Mouse (Mus musculus): ENCODE measurements around the gene Sprr2k. TPM values are rescaled to one million over a fixed set of nuclear protein-coding genes. Genes with fewer than 3 reads are reported as not detected.

Sprr2k gene
- polyA plus RNA-seq (2015; fragmentation: Nextera tagmentation; extraction: Ambion mirVana), result 1.2 TPM in 2 replicates

GRCm38 (mm10) chr3:92432282-92432681 lies at the start of gene Sprr2k:
TSS of gene Sprr2k (plus strand) at chr3:92432582.
- ATAC-seq (ENCODE audit: insufficient number of reproducible peaks, low FRiP score, low TSS enrichment, low read depth), result no peak
- H3K4me1 ChIP-seq, result no peaks in the 10 kb centered on the region
- no peaks in the 10 kb centered on the region for H3K36me3 ChIP-seq
- WGBS, result 72% methylated on average over 2 of the region's 2 CpGs
- no peaks in the 10 kb centered on the region for H3K27me3 ChIP-seq
- no peaks in the 10 kb centered on the region for H3K9me3 ChIP-seq (replicated peaks)
- no peak within 1 kb of the TSS for H3K9ac ChIP-seq
- no peak within 1 kb of the TSS for H3K27ac ChIP-seq (replicated peaks)
- no peak within 1 kb of the TSS for H3K4me3 ChIP-seq (replicated peaks)
- H3K4me2 ChIP-seq (replicated peaks), result no peak within 1 kb of the TSS

GRCm38 (mm10) chr3:92385385-92385784 lies 47.0 kb upstream of the Sprr2k start, which contains the start of gene Sprr2h:
TSS of gene Sprr2h (plus strand) at chr3:92385685.
- WGBS, result 82% methylated on average over 1 of the region's 1 CpGs
- Histone ChIP-seq H3K9me3 (replicated peaks) (no peaks in the 10 kb centered on the region), H3K9ac (no peak within 1 kb of the TSS), H3K4me2 (replicated peaks) (no peak within 1 kb of the TSS), H3K27ac (replicated peaks) (no peak within 1 kb of the TSS), H3K27me3 (no peaks in the 10 kb centered on the region), H3K4me3 (replicated peaks) (no peak within 1 kb of the TSS), H3K4me1 (no peaks in the 10 kb centered on the region), H3K36me3 (no peaks in the 10 kb centered on the region)
- no peak for ATAC-seq (ENCODE audit: insufficient number of reproducible peaks, low FRiP score, low TSS enrichment, low read depth)

GRCm38 (mm10) chr3:92394301-92394700 lies 38.1 kb upstream of the Sprr2k start:
- Histone ChIP-seq H3K9me3 (replicated peaks) (no peaks in the 10 kb centered on the region), H3K4me1 (no peaks in the 10 kb centered on the region), H3K27me3 (no peaks in the 10 kb centered on the region), H3K36me3 (no peaks in the 10 kb centered on the region), H3K4me2 (replicated peaks) (no peak overlapping the region), H3K9ac (no peak overlapping the region), H3K27ac (replicated peaks) (no peak overlapping the region), H3K4me3 (replicated peaks) (no peak overlapping the region)
- WGBS, result 39% methylated on average over 1 of the region's 1 CpGs
- no peak for ATAC-seq (ENCODE audit: insufficient number of reproducible peaks, low FRiP score, low TSS enrichment, low read depth)

GRCm38 (mm10) chr3:92407691-92408090 lies 24.7 kb upstream of the Sprr2k start, which contains the start of gene Sprr2i:
TSS of gene Sprr2i (plus strand) at chr3:92407991.
- 89% methylated on average over 2 of the region's 2 CpGs for WGBS
- Histone ChIP-seq H3K4me1 (no peaks in the 10 kb centered on the region), H3K36me3 (no peaks in the 10 kb centered on the region), H3K9me3 (replicated peaks) (no peaks in the 10 kb centered on the region), H3K9ac (no peak within 1 kb of the TSS), H3K4me2 (replicated peaks) (no peak within 1 kb of the TSS), H3K27ac (replicated peaks) (no peak within 1 kb of the TSS), H3K27me3 (no peaks in the 10 kb centered on the region), H3K4me3 (replicated peaks) (no peak within 1 kb of the TSS)
- ATAC-seq (ENCODE audit: insufficient number of reproducible peaks, low FRiP score, low TSS enrichment, low read depth), result no peak

- 91% methylated on average over 2 of the region's 2 CpGs for WGBS
- no peak for ATAC-seq (ENCODE audit: insufficient number of reproducible peaks, low FRiP score, low TSS enrichment, low read depth)
- H3K36me3 ChIP-seq, result no peaks in the 10 kb centered on the region
- no peaks in the 10 kb centered on the region for H3K4me1 ChIP-seq
- no peak within 1 kb of the TSS for H3K4me3 ChIP-seq (replicated peaks)
- H3K27ac ChIP-seq (replicated peaks), result no peak within 1 kb of the TSS
- H3K9ac ChIP-seq, result no peak within 1 kb of the TSS
- H3K9me3 ChIP-seq (replicated peaks), result no peaks in the 10 kb centered on the region
- H3K4me2 ChIP-seq (replicated peaks), result no peak within 1 kb of the TSS
- H3K27me3 ChIP-seq, result no peaks in the 10 kb centered on the region
Observed at GRCm38 (mm10) chr3:92417782-92418181, 14.6 kb upstream of the Sprr2k start, which contains the start of gene Sprr2j-ps. TSS of gene Sprr2j-ps (plus strand) at chr3:92418082.

GRCm38 (mm10) chr3:92429323-92429722 lies 3.1 kb upstream of the Sprr2k start, which contains the start of gene Gm9774:
TSS of gene Gm9774 (minus strand) at chr3:92429423.
- H3K27me3 ChIP-seq, result no peaks in the 10 kb centered on the region
- H3K9me3 ChIP-seq (replicated peaks), result no peaks in the 10 kb centered on the region
- H3K4me2 ChIP-seq (replicated peaks), result no peak within 1 kb of the TSS
- no peak within 1 kb of the TSS for H3K4me3 ChIP-seq (replicated peaks)
- no peak within 1 kb of the TSS for H3K9ac ChIP-seq
- 89% methylated on average over 6 of the region's 6 CpGs for WGBS
- no peaks in the 10 kb centered on the region for H3K36me3 ChIP-seq
- no peak within 1 kb of the TSS for H3K27ac ChIP-seq (replicated peaks)
- ATAC-seq (ENCODE audit: insufficient number of reproducible peaks, low FRiP score, low TSS enrichment, low read depth), result no peak
- no peaks in the 10 kb centered on the region for H3K4me1 ChIP-seq

GRCm38 (mm10) chr3:92438689-92439088 lies 6.3 kb downstream of the Sprr2k start, which contains the start of gene Sprr1b:
TSS of gene Sprr1b (minus strand) at chr3:92438789.
- H3K9ac ChIP-seq, result no peak within 1 kb of the TSS
- no peak for ATAC-seq (ENCODE audit: insufficient number of reproducible peaks, low FRiP score, low TSS enrichment, low read depth)
- no peaks in the 10 kb centered on the region for H3K27me3 ChIP-seq
- H3K4me2 ChIP-seq (replicated peaks), result no peak within 1 kb of the TSS
- H3K4me3 ChIP-seq (replicated peaks), result no peak within 1 kb of the TSS
- no peak within 1 kb of the TSS for H3K27ac ChIP-seq (replicated peaks)
- 84% methylated on average over 3 of the region's 3 CpGs for WGBS
- H3K9me3 ChIP-seq (replicated peaks), result no peaks in the 10 kb centered on the region
- no peaks in the 10 kb centered on the region for H3K36me3 ChIP-seq
- H3K4me1 ChIP-seq, result no peaks in the 10 kb centered on the region

GRCm38 (mm10) chr3:92440177-92440576 lies 7.8 kb downstream of the Sprr2k start:
- ATAC-seq (ENCODE audit: insufficient number of reproducible peaks, low FRiP score, low TSS enrichment, low read depth), result no peak
- Histone ChIP-seq H3K4me3 (replicated peaks) (no peak overlapping the region), H3K4me1 (no peaks in the 10 kb centered on the region), H3K27ac (replicated peaks) (no peak overlapping the region), H3K9ac (no peak overlapping the region), H3K9me3 (replicated peaks) (no peaks in the 10 kb centered on the region), H3K27me3 (no peaks in the 10 kb centered on the region), H3K4me2 (replicated peaks) (no peak overlapping the region), H3K36me3 (no peaks in the 10 kb centered on the region)
- 69% methylated on average over 3 of the region's 3 CpGs for WGBS

- H3K27me3 ChIP-seq, result no peaks in the 10 kb centered on the region
- no peak for ATAC-seq (ENCODE audit: insufficient number of reproducible peaks, low FRiP score, low TSS enrichment, low read depth)
- H3K4me1 ChIP-seq, result no peaks in the 10 kb centered on the region
- H3K9ac ChIP-seq, result no peak overlapping the region
- no peak overlapping the region for H3K4me2 ChIP-seq (replicated peaks)
- 80% methylated on average over 5 of the region's 5 CpGs for WGBS
- H3K4me3 ChIP-seq (replicated peaks), result no peak overlapping the region
- no peaks in the 10 kb centered on the region for H3K36me3 ChIP-seq
- no peaks in the 10 kb centered on the region for H3K9me3 ChIP-seq (replicated peaks)
- H3K27ac ChIP-seq (replicated peaks), result no peak overlapping the region
Observed at GRCm38 (mm10) chr3:92455151-92455550, 22.8 kb downstream of the Sprr2k start.

GRCm38 (mm10) chr3:92458620-92459019 lies 26.2 kb downstream of the Sprr2k start, which contains the start of gene Sprr3:
TSS of gene Sprr3 (minus strand) at chr3:92458720.
- Histone ChIP-seq H3K27me3 (no peaks in the 10 kb centered on the region), H3K9ac (no peak within 1 kb of the TSS), H3K36me3 (no peaks in the 10 kb centered on the region), H3K4me3 (replicated peaks) (no peak within 1 kb of the TSS), H3K4me1 (no peaks in the 10 kb centered on the region), H3K9me3 (replicated peaks) (no peaks in the 10 kb centered on the region), H3K27ac (replicated peaks) (no peak within 1 kb of the TSS), H3K4me2 (replicated peaks) (no peak within 1 kb of the TSS)
- ATAC-seq (ENCODE audit: insufficient number of reproducible peaks, low FRiP score, low TSS enrichment, low read depth), result no peak
- 66% methylated on average over 2 of the region's 2 CpGs for WGBS

- no peak overlapping the region for H3K27ac ChIP-seq (replicated peaks)
- 70% methylated on average over 1 of the region's 1 CpGs for WGBS
- ATAC-seq (ENCODE audit: insufficient number of reproducible peaks, low FRiP score, low TSS enrichment, low read depth), result no peak
- no peaks in the 10 kb centered on the region for H3K4me1 ChIP-seq
- H3K4me3 ChIP-seq (replicated peaks), result no peak overlapping the region
- no peaks in the 10 kb centered on the region for H3K9me3 ChIP-seq (replicated peaks)
- no peaks in the 10 kb centered on the region for H3K27me3 ChIP-seq
- H3K36me3 ChIP-seq, result no peaks in the 10 kb centered on the region
- H3K9ac ChIP-seq, result no peak overlapping the region
- H3K4me2 ChIP-seq (replicated peaks), result no peak overlapping the region
Observed at GRCm38 (mm10) chr3:92466576-92466975, 34.2 kb downstream of the Sprr2k start.

GRCm38 (mm10) chr3:92467424-92467823 lies 35.0 kb downstream of the Sprr2k start:
- Histone ChIP-seq H3K4me1 (no peaks in the 10 kb centered on the region), H3K27me3 (no peaks in the 10 kb centered on the region), H3K36me3 (no peaks in the 10 kb centered on the region), H3K4me2 (replicated peaks) (no peak overlapping the region), H3K4me3 (replicated peaks) (no peak overlapping the region), H3K27ac (replicated peaks) (no peak overlapping the region), H3K9me3 (replicated peaks) (no peaks in the 10 kb centered on the region), H3K9ac (no peak overlapping the region)
- no peak for ATAC-seq (ENCODE audit: insufficient number of reproducible peaks, low FRiP score, low TSS enrichment, low read depth)

All from embryonic facial prominence, embryonic 15.5 days (tissue).